Mouse (Mus musculus) brown adipose tissue, adult 24 weeks (tissue): ENCODE results near the gene Gm48552. TPM values are rescaled to one million over a fixed set of nuclear protein-coding genes. Genes with fewer than 3 reads are reported as not detected.

Experiments used
- H3K27ac ChIP-seq: fragments of 200-500 bp; replicated peaks from 2 replicates; pipeline ENCODE4 v1.5.1; 2012; ENCODE audit warnings: low read depth, mild to moderate bottlenecking, low read length
- H3K4me1 ChIP-seq: fragments of 200-500 bp; 2 replicates; pipeline ENCODE4 v1.6.1; 2012; ENCODE audit warnings: low read length, mixed read lengths; ENCODE audit not compliant: control insufficient read depth, insufficient read depth, insufficient read length
- H3K4me3 ChIP-seq: fragments of 200-500 bp; 2 replicates; pipeline ENCODE4 v1.5.1; 2012; ENCODE audit warnings: low read depth, mild to moderate bottlenecking, low read length, moderate library complexity; ENCODE audit not compliant: insufficient read depth
- polyA plus RNA-seq: library from polyadenylated mRNA; stranded (reverse); fragments of >200 nt; gene quantifications from 2 replicates; pipeline ENCODE4 v1.2.4, GENCODE M21; 2012; ENCODE audit not compliant: missing spikeins, insufficient read depth, insufficient read length

Gm48552 gene
- polyA plus RNA-seq, 1 experiment = not detected

GRCm38 (mm10) chr10:81403511-81403910 lies 14.7 kb downstream of the Gm48552 start:
- Histone ChIP-seq H3K4me1 (peaks cover 33% of the 10 kb centered on the region), H3K27ac (no peak overlapping the region), H3K4me3 (no peak overlapping the region)

GRCm38 (mm10) chr10:81404082-81404481 lies 15.3 kb downstream of the Gm48552 start:
- peaks cover 34% of the 10 kb centered on the region for H3K4me1 ChIP-seq
- no peak overlapping the region for H3K27ac ChIP-seq
- no peak overlapping the region for H3K4me3 ChIP-seq

DNA sequence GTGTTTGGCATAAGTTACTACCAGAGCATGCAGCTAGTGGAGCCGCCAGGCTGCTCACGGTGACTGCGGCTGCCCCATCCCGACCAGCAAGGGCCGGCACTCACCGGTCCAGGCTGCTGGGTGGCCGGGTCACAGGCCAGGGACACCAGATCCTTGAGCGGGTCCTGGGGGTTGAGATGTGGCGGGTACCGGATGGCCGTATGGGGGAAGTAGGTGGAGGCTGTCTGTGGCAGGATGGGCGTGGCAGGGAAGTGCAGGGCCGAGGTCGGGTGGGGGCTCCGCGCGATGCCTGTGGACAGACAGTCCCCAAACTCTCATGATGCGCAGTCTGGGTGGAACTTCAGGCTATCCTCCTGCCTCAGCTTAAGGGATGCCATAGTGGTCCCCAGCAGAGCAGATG lies 15.9 kb downstream of the Gm48552 start:
- Histone ChIP-seq H3K27ac (peak overlapping the region; percentile 65), H3K4me3 (no peak overlapping the region), H3K4me1 (peaks cover 37% of the 10 kb centered on the region)

DNA sequence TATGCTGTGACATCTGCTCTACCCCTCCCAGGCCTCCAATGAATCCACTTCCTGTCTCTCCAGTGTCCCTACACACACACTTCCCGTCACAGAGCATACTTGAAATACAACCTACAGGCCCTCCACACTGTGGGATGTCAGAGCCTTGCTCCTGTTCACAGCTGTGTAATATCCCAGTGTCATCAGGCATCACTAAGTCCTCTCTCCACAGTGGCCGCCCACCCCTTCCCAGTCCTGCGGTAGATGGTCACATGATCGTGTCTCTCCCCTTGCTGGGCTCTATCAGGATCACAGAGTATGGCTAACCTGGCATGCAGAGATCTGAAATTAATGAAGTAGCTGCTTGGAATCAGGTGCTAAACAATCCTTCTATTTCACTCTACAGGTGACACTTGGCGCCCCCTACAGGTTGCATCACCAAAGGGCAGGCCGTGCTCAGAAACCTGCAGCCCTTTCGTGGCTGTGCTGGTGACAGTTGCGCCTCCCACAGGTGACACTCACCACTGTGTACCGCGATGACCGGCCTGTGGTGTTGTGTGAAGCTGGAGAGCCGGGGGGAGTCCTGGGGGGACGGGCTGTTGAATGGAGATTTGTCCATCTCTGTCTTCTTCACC lies 16.9 kb downstream of the Gm48552 start:
- Histone ChIP-seq H3K4me3 (no peak overlapping the region), H3K4me1 (peaks cover 46% of the 10 kb centered on the region), H3K27ac (peak overlapping the region; percentile 58)

- H3K27ac ChIP-seq = peak overlapping the region; percentile 59
- H3K4me3 ChIP-seq = peak overlapping the region; percentile 32
- peaks cover 40% of the 10 kb centered on the region for H3K4me1 ChIP-seq
Measured at GRCm38 (mm10) chr10:81406504-81407440, 18.0 kb downstream of the Gm48552 start.

DNA sequence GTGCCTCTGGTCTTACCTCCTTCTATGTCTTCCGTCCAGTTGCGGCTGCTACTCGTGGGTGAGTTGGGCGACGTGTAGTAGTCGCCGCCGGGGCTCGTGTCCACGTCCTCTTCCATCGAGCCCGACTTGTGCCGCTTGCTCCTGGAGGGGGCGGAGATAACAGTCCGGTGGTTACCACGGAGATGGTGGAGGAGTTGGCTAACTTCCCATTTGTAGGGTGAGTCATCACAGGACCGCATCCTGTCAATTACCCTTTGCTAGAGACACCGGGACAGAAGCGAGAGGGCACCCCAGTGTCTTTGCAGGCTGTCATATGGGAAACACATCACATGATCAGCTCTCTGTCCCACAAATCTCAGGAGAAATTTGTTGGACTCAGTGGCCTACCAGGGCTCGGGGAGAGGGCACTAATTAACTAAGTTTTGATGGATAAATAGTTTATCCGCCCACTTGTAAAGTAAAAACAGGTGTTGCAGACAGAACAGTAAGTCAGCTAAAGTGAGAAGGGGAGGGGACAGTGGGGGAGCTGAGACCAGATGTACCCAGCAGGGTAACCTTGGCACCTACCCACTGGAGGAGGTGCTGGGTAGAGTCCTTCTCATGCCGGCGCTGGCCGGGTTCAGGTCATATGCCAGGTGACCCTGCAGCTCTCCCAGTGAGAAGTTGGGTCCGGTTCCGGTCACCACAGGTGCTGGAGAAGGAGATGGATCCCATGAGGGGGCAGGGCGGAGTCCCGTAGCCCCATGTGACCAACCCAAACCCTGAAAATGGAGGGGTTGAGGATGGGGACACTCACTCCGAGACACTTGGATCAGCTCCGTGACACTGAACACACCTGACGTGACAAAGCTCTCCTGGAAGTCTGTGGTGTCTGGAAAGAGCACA lies 19.0 kb downstream of the Gm48552 start:
- H3K27ac ChIP-seq = peak overlapping the region; percentile 76
- H3K4me1 ChIP-seq = peaks cover 44% of the 10 kb centered on the region
- H3K4me3 ChIP-seq = peak overlapping the region; percentile 32

GRCm38 (mm10) chr10:81408424-81408729 lies 19.6 kb downstream of the Gm48552 start:
- Histone ChIP-seq H3K4me3 (no peak overlapping the region), H3K27ac (peak overlapping the region; percentile 76), H3K4me1 (peaks cover 49% of the 10 kb centered on the region)

- Histone ChIP-seq H3K27ac (peak overlapping the region; percentile 76), H3K4me3 (no peak overlapping the region), H3K4me1 (peaks cover 53% of the 10 kb centered on the region)
Measured at GRCm38 (mm10) chr10:81408871-81409291, 20.1 kb downstream of the Gm48552 start.

DNA sequence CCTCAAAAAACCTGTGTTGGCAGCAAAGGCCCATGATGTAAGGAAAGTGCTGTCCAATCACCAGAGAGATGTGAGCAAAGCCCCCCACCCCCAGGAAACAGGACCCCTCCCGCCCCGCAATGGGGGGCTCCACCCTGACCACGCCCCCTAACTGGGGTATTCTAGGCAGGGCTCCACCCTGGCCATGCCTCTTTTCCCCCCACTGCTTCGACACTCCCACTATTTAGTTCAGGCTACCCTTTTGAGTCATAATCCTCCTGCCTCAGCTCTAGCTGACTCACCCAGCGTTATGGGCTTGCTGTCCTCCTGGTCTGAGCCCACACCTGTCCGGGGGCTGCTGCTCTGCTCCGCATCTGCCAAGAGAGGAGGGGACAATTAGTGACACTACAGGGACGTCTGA lies 20.5 kb downstream of the Gm48552 start:
- Histone ChIP-seq H3K4me3 (no peak overlapping the region), H3K4me1 (peaks cover 54% of the 10 kb centered on the region)

GRCm38 (mm10) chr10:81410350-81410749 lies 21.5 kb downstream of the Gm48552 start:
- H3K4me3 ChIP-seq = no peak overlapping the region
- H3K4me1 ChIP-seq = peaks cover 61% of the 10 kb centered on the region
- peak overlapping the region; percentile 64 for H3K27ac ChIP-seq

More for the DNA sequence above, 20.5 kb downstream of the Gm48552 start:
- peak overlapping the region; percentile 64 for H3K27ac ChIP-seq

- no peak overlapping the region for H3K4me3 ChIP-seq
- peaks cover 63% of the 10 kb centered on the region for H3K4me1 ChIP-seq
- peak overlapping the region; percentile 89 for H3K27ac ChIP-seq
Measured at GRCm38 (mm10) chr10:81410981-81411380, 22.2 kb downstream of the Gm48552 start.

DNA sequence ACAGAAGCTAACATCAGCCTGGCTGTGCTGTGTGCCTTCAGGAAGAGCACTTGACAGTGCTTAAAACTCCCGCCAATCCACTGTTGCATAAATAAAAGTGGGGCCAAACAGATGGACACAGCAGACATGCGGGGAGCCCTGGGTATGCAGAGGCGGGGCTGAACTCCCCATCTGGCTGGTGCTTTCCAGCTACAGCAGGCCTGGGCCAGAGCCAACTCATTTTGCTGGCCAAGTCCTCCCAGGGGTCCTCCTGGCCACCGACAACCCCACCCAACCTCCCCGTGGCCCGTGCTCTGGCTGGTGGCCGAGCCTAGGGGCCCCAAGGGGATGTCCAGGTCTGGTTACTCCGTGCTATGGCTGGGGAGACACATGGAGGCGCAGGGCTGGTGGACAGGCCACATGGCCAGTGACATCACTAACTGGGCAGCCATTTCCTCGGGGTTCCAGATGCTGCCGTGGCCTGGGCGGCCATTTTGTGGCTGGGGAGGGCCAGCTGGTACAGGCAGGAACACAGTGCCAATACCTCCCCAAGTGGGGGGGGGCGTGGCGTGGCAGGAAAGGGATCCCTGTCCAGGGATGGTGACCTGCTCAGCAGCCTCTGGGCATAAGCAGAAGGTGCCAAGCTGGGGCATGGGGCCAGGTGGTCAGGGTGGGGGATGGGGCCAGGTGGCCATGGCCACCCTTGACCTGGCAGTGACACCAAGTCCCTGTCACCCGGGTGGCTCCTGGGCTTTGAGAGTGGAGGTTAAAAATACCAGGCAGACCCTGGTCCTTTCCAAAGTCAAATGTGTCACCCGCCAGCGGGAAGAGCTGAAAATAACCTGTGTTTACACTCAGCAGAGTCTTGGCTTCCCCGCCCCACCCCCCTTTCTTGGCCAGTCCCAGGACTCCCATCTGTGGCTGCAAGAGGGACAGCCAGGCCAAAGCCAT lies 22.9 kb downstream of the Gm48552 start:
- H3K4me1 ChIP-seq = peaks cover 64% of the 10 kb centered on the region
- H3K27ac ChIP-seq = peak overlapping the region; percentile 89
- no peak overlapping the region; the same call in 1 of the 2 replicates for H3K4me3 ChIP-seq

DNA sequence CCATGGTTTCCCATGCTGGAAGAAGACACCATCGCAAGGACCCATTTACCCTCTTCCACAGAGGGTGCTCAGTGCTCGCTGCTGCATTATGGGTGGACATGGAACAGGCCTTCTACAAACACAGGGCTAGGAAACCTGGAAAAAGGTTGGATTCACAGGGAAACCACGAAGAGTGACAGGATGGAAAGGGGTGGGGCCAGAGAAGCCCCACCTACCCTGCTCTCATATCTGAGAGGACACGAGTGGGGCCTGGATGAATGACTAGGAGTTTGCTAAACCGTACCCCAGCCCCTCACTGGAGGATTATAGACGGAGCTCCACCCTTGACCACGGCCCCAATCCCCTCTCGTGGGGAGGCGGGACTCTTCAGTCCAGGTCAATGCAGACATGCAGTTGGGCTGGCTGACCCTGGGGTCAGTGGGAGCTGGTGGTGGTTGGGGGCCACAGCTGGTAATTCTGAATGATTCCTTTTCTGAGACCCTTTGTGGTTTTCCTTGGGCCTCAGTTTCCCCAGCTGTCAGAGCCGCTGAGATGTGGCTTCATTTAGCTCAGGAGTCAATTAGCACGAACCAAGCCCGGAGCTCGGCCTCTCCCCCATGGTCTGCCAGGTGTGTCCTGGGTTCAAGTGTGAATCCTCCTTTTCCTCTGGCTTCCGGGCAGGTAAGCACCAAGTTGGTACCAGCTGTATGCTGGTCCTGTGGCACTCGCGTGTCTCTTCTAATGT lies 23.9 kb downstream of the Gm48552 start:
- peaks cover 67% of the 10 kb centered on the region for H3K4me1 ChIP-seq
- H3K4me3 ChIP-seq = peak overlapping the region; percentile 4; the same call in 1 of the 2 replicates
- peak overlapping the region; percentile 89 for H3K27ac ChIP-seq
